Mouse (Mus musculus): Measurements from ENCODE around the gene Dpp6. TPM values are rescaled to one million over a fixed set of nuclear protein-coding genes. Genes with fewer than 3 reads are reported as not detected.

The Dpp6 gene
- total RNA-seq, 2 experiments from 2014 or later: not detected

GRCm38 (mm10) chr5:27051250-27051649, 234.2 kb downstream of the Dpp6 start:
- ATAC-seq (replicated peaks; ENCODE audit: low FRiP score, poor library complexity, severe bottlenecking): no peak

GRCm38 (mm10) chr5:27052441-27052840, 235.4 kb downstream of the Dpp6 start:
- ATAC-seq (replicated peaks; ENCODE audit: low FRiP score, poor library complexity, severe bottlenecking): no peak

- no peak for ATAC-seq (replicated peaks; ENCODE audit: low FRiP score, poor library complexity, severe bottlenecking)
Measured at GRCm38 (mm10) chr5:27056436-27056835, 239.4 kb downstream of the Dpp6 start.

DNA sequence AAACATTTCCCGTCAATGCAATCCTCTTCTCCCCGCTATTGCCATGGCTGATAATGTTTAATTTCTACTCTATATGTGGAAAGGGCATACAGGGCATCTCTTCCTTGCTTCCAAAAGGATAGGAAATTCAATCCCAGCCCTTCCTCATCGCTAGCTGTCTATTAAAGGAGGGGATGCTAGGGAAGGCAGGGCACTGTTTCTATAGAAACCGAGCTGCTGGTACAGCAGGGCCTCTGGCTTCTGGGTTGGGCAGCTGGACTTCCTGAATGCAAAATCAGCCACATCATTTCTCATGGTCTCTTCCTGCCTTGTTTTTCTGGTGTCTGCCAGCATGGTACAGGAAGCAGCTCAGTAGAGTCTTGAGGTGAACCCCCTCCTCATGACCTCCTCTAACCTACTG, 243.1 kb downstream of the Dpp6 start:
- no peak for ATAC-seq (replicated peaks; ENCODE audit: low FRiP score, poor library complexity, severe bottlenecking)

- no peak for ATAC-seq (replicated peaks; ENCODE audit: low FRiP score, poor library complexity, severe bottlenecking)
Measured at GRCm38 (mm10) chr5:27063871-27064270, 246.9 kb downstream of the Dpp6 start.

DNA sequence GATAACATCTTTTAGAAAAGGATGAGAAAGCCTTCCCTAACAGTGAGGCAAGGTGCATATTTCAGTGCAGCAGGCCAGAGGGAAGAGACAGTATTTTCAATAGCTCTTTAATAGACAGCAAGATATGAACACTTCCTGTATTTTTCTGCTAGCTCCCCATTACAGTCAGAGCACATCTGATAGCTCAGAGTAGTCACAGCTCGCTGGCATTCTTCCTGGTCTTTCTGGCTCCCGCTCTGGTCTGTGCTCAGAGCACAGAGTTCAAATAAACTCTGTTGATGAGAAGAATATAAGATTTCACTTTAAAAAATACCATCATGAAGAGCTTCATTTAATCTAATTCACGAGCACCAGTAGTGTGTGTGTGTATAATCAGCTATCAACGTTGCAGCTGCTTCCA, 249.8 kb downstream of the Dpp6 start:
- ATAC-seq (replicated peaks; ENCODE audit: low FRiP score, poor library complexity, severe bottlenecking): no peak

DNA sequence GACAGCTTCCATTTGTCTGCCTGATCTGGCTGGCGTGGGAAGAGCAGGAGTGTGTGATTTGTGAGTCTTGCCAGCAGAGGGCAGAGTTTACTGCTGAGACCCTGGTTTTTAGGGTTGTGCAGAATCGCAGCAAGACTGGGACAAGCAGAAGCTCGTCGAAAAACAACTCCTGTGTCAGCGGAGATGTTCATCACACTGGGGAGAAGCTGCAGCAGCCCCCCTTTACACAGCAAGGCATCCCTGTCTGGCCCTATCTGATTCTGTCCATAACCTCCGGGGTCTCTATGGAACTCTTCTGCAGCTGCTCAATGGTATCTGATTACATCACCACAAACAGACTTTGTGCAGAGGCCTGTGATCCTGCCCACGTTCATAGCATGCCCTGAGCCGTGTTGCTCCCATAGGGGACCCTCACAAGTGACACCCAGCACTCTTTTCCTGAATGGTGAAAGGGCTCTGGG, 258.2 kb downstream of the Dpp6 start:
- ATAC-seq (replicated peaks; ENCODE audit: low FRiP score, poor library complexity, severe bottlenecking): no peak

GRCm38 (mm10) chr5:27076046-27076445, 259.0 kb downstream of the Dpp6 start:
- ATAC-seq (replicated peaks; ENCODE audit: low FRiP score, poor library complexity, severe bottlenecking): no peak

DNA sequence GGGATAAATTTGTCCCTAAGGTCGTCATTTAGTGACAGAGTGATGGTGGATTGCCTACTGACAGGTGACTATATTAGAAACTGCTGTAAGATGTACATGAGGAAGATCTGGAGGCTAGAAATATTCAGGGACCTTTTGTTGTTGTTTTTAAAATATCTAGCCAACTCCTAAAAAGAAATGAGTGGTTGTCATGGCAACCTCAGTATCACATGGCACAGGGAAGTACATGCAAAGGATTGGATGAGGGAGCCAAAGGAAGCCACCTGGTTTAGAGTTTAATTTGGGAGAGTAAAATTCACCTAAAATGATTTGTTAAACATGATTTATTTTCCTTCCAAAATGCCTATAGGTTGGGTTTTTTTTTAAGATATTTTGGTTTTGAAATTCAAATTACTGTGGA, 260.8 kb downstream of the Dpp6 start:
- no peak for ATAC-seq (replicated peaks; ENCODE audit: low FRiP score, poor library complexity, severe bottlenecking)

- no peak for ATAC-seq (replicated peaks; ENCODE audit: low FRiP score, poor library complexity, severe bottlenecking)
Measured at GRCm38 (mm10) chr5:27081275-27081674, 264.3 kb downstream of the Dpp6 start.

- ATAC-seq (replicated peaks; ENCODE audit: low FRiP score, poor library complexity, severe bottlenecking): no peak
Measured at GRCm38 (mm10) chr5:27083762-27084161, 266.8 kb downstream of the Dpp6 start.

GRCm38 (mm10) chr5:27108221-27108620, 291.2 kb downstream of the Dpp6 start:
- no peak for ATAC-seq (replicated peaks; ENCODE audit: low FRiP score, poor library complexity, severe bottlenecking)

DNA sequence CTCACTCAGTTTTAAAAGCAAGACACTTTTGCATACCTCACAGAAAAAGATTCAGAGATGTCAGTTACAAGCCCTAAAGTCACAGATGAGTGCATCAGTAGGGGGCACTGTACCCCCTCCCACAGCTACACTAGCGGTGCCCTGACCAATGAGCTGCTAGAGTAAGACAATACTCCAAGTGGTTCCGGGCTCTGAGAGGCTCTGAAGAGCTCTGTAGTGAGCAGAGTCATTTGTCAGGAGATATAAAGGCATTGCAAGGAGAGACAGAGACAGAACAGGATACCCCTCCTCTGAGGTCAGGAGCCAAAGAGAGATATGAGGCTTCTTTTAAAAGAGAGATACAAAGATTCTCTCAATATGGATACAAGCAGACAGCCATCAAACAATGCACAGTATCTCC, 305.5 kb downstream of the Dpp6 start:
- ATAC-seq (replicated peaks; ENCODE audit: low FRiP score, poor library complexity, severe bottlenecking): no peak

GRCm38 (mm10) chr5:27122944-27123343, 305.9 kb downstream of the Dpp6 start:
- ATAC-seq (replicated peaks; ENCODE audit: low FRiP score, poor library complexity, severe bottlenecking): no peak

DNA sequence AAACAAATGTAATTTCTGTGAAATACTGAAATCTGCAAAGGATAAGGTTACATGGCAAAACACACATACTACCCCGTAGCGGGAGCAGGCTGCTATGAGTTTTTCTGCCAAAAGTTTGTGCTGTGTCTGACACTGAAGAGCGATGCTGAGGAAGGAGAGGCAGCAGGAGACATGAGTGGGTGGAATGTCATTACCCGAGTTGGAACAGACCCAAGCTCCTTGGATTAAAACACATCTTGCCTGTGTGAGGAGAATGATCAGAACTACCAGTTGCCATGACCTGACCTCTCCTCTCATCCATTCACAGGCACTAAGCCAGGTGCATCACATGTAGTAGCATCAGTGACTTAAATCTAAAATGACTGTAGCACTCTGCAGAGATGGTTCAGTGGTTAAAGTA, 309.0 kb downstream of the Dpp6 start:
- ATAC-seq (replicated peaks; ENCODE audit: low FRiP score, poor library complexity, severe bottlenecking): no peak

GRCm38 (mm10) chr5:27133196-27133595, 316.2 kb downstream of the Dpp6 start:
- no peak for ATAC-seq (replicated peaks; ENCODE audit: low FRiP score, poor library complexity, severe bottlenecking)

GRCm38 (mm10) chr5:27134436-27135005, 317.5 kb downstream of the Dpp6 start:
- no peak for ATAC-seq (replicated peaks; ENCODE audit: low FRiP score, poor library complexity, severe bottlenecking)

- no peak for ATAC-seq (replicated peaks; ENCODE audit: low FRiP score, poor library complexity, severe bottlenecking)
Measured at GRCm38 (mm10) chr5:27147397-27147945, 330.5 kb downstream of the Dpp6 start.

GRCm38 (mm10) chr5:27151017-27151416, 334.0 kb downstream of the Dpp6 start:
- no peak for ATAC-seq (replicated peaks; ENCODE audit: low FRiP score, poor library complexity, severe bottlenecking)

GRCm38 (mm10) chr5:27155671-27156070, 338.7 kb downstream of the Dpp6 start:
- no peak for ATAC-seq (replicated peaks; ENCODE audit: low FRiP score, poor library complexity, severe bottlenecking)

DNA sequence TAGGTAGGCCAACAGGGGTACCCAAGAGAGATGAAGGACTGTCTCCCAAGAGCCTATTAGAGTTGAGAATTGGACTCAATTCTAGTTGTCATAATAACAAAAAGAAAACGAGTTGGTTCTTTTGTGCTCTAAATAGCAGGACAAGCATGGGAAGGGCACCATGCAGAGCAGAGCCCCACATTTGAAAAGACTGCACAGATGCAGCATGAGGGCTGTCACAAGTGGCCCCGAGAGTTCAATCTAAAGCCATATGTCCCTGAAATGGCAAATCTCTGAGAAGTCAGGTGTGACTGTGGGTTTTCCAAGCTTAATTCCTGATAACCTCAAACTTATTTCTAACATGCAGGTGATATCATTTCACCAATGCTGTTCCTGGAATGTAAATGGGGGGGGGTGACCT, 339.4 kb downstream of the Dpp6 start:
- no peak for ATAC-seq (replicated peaks; ENCODE audit: low FRiP score, poor library complexity, severe bottlenecking)

GRCm38 (mm10) chr5:27161122-27161645, 344.2 kb downstream of the Dpp6 start:
- no peak for ATAC-seq (replicated peaks; ENCODE audit: low FRiP score, poor library complexity, severe bottlenecking)

Measured in erythroblast, adult 5-6 weeks (primary cell).